Mouse (Mus musculus) CH12F3 (cell line): ENCODE data around the gene Hist1h3f.

Source experiments
- in situ Hi-C: fragments of 300-500 bp; cut with MboI; formaldehyde crosslinking; loops from 2 replicates; pipeline ENCODE4 v1.14.3; 2020; ENCODE audit warnings: low sequenced_read_pairs

Gene Hist1h3f

GRCm38 (mm10) chr13:23554925-23555838, 11.3 kb downstream of the Hist1h3f start:
- in situ Hi-C loops = loop anchor here (25.0 kb wide), 1 partner anchor 1768 kb away; the partner anchor contains the start of genes Hist1h1b, Hist1h2an, Hist1h2bp and Hist1h3i

- in situ Hi-C loops = loop anchor here (25.0 kb wide), 1 partner anchor 1769 kb away; the partner anchor contains the start of genes Hist1h1b, Hist1h2an, Hist1h2bp and Hist1h3i
Measured at GRCm38 (mm10) chr13:23555839-23556416, 12.1 kb downstream of the Hist1h3f start.

DNA sequence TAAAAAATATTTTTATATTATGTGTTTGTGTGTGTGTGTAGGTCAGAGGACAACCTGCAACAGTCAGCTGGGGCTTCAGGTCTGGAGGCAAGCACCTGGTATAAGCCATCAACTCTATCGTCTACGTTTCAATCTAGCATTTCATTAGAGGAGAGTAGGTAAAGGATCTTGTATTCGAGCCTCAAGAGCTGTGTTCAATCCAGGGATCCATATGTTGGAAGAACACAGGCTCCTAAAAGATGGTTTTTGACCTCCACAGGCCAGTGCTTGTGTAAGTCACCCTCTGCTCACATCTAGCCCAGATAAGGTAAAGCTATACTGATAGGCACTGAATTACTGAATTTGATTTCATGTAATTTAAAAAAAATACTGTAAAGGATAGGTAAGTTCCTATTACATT, 13.1 kb downstream of the Hist1h3f start:
- in situ Hi-C loops = loop anchor here (25.0 kb wide), 1 partner anchor 1770 kb away; the partner anchor contains the start of genes Hist1h1b, Hist1h2an, Hist1h2bp and Hist1h3i

DNA sequence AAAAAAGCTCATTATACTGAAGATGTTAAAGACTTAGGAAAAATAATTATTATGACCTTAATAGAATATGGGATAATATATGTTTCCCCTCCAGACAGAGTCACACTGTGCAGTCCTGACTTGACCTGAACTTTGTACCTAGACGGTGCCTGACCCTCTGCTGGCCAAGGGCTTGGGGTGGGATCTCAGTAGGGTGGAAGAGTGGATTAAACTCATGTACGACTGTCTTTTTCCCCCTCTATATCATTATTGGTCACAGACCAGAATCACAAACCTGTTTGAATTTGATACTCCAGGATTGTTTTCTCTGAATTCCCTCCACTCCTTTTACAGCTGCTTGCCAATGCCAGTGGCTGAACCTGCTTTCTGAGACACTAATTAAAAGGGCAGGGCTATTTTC, 16.8 kb downstream of the Hist1h3f start:
- in situ Hi-C loops = loop anchor here (25.0 kb wide), 1 partner anchor 1773 kb away; the partner anchor contains the start of genes Hist1h1b, Hist1h2an, Hist1h2bp and Hist1h3i

DNA sequence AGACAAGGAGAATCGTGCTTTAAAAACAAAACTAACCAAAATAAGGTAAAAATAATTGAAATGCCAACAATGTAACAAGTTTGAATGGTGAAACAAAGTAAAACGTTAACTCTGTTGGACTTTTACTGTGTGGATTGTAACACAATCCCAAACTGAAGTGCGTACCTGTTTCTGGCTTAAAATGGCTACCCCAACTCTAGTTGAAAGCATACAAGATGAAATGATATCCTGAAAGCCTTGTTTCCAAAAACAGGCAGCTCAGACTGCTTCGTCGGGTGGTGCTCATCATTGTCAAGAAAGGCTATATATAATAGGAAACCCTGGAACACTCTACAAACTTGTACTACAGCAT, 17.7 kb downstream of the Hist1h3f start:
- in situ Hi-C loops = loop anchor here (25.0 kb wide), 1 partner anchor 1774 kb away; the partner anchor contains the start of genes Hist1h1b, Hist1h2an, Hist1h2bp and Hist1h3i

DNA sequence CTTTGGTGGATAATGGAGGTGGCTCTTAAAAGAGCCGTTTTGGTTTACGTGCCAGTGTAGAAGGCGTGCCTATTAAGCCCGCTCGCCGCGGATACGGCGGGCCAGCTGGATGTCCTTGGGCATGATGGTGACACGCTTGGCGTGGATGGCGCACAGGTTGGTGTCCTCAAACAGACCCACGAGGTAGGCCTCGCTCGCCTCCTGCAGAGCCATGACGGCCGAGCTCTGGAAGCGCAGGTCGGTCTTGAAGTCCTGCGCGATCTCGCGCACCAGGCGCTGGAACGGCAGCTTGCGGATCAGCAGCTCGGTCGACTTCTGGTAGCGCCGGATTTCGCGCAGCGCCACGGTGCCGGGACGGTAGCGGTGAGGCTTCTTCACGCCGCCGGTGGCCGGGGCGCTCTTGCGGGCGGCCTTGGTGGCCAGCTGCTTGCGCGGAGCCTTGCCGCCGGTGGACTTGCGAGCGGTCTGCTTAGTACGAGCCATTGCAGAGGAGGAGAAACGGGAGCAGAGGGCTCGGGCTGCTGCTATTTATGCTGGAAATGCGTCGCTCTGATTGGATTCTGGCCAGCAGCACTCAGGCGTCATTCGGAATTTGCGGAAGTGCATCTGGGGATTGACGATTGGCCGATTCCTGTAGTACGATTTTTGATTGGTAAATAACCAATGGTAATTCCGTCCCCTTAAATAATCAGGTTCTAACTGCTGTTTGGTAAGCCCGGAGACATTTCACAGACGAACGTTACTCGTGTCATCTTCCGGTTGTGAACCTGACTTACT, 18.2 kb downstream of the Hist1h3f start, which contains the start of gene Hist1h3e:
Hist1h3e (minus strand) TSS at position 487 of the 777 bp plus-strand sequence.
- in situ Hi-C loops = loop anchor here (25.0 kb wide), 1 partner anchor 1775 kb away; the partner anchor contains the start of genes Hist1h1b, Hist1h2an, Hist1h2bp and Hist1h3i

GRCm38 (mm10) chr13:23562699-23563462, 19.0 kb downstream of the Hist1h3f start:
- in situ Hi-C loops = loop anchor here (25.0 kb wide), 1 partner anchor 1776 kb away; the partner anchor contains the start of genes Hist1h1b, Hist1h2an, Hist1h2bp and Hist1h3i

- in situ Hi-C loops = loop anchor here (25.0 kb wide), 1 partner anchor 1777 kb away; the partner anchor contains the start of genes Hist1h1b, Hist1h2an, Hist1h2bp and Hist1h3i
Measured at GRCm38 (mm10) chr13:23564482-23564881, 20.6 kb downstream of the Hist1h3f start.

DNA sequence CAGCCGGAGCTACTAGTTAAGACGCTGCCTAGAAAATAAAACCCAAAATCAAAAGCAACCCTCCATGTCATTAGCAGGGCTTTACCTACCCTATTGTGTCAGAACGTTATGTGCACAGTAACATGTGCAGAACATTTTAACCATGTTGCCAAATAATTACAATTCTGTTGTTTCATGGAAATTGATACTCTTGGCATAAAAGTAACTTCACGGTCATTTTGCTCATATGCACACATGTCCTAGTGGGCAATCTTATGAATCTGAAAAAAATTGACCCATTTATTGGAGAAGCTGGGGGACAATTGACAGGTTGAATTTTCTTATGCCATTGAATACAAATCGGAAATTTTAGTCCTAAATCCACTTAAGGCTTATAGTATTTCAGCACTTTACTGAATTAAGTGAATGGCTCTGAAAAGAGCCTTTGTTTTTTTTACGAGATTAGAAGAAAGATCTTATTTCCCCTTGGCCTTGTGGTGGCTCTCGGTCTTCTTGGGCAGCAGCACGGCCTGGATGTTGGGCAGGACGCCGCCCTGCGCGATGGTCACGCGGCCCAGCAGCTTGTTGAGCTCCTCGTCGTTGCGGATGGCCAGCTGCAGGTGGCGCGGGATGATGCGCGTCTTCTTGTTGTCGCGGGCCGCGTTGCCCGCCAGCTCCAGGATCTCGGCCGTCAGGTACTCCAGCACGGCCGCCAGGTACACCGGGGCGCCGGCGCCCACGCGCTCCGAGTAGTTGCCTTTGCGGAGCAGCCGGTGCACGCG, 26.6 kb downstream of the Hist1h3f start:
- in situ Hi-C loops = loop anchor here (25.0 kb wide), 1 partner anchor 1783 kb away; the partner anchor contains the start of genes Hist1h1b, Hist1h2an, Hist1h2bp and Hist1h3i

- in situ Hi-C loops = loop anchor here (25.0 kb wide), 1 partner anchor 1784 kb away; the partner anchor contains the start of genes Hist1h1b, Hist1h2an, Hist1h2bp and Hist1h3i
Measured at GRCm38 (mm10) chr13:23571022-23571503, 27.2 kb downstream of the Hist1h3f start, which contains the start of the genes Hist1h2ae and Hist1h2bg. Gene Hist1h2ae, minus strand, starts transcription at chr13:23571220. Gene Hist1h2bg, plus strand, starts transcription at chr13:23571396.

DNA sequence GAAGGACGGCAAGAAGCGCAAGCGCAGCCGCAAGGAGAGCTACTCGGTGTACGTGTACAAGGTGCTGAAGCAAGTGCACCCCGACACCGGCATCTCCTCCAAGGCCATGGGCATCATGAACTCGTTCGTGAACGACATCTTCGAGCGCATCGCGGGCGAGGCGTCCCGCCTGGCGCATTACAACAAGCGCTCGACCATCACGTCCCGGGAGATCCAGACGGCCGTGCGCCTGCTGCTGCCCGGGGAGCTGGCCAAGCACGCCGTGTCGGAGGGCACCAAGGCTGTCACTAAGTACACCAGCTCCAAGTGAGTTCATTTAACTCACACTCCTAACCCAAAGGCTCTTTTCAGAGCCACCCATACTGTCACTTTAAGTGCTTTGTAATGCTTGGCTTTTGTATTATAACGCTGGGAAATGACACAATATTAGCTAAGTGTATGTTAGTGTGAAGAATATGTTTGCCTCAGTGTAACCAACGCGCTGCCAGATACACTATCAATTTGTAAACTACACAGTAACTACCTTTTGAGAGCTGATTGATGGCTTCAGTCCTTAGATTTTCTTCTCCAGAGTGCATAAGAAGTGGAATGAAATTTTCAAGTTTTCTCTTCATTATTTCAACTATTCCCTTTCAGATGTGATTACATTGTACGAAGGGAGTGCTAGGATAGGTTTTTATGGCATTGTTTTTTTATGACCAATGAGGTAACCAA, 27.8 kb downstream of the Hist1h3f start:
- in situ Hi-C loops = loop anchor here (25.0 kb wide), 1 partner anchor 1784 kb away; the partner anchor contains the start of genes Hist1h1b, Hist1h2an, Hist1h2bp and Hist1h3i

DNA sequence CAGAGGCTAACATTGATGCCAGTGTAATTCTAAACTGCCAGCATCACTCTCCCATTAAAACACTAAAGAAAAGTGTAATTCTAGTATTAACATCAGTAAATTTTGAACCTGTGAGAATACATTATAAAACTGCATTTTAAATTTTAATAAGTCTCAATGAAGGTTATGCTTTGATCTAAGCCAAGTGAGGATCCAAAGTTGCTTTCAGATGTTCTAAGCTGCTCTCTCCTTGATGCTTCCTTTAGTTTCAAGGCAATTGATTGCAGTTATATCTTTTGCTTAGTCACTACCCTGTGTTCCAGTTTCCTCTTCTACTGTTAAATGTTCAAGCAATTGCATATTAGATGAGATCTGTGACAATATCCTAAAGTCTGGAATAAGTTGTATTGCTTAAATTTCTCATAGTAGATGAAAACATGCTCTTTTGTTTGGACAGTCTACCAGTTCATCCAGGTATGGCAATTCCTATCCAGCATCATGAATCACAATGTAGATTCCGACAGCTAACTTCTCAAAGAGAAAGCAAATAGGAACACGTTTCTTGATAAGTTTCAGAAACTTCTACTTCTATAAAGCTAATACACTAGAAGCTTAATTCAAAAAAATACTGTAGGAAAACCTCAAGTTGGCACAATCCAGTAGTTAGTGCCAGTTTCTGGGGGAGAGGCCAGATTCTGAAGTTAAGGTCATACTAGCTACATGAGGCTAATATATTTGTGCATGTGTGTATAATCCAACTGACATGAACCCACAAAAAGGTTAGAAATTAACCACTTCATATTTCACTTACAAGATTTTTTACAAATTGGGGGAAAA, 28.6 kb downstream of the Hist1h3f start:
- in situ Hi-C loops = loop anchor here (25.0 kb wide), 1 partner anchor 1785 kb away; the partner anchor contains the start of genes Hist1h1b, Hist1h2an, Hist1h2bp and Hist1h3i

DNA sequence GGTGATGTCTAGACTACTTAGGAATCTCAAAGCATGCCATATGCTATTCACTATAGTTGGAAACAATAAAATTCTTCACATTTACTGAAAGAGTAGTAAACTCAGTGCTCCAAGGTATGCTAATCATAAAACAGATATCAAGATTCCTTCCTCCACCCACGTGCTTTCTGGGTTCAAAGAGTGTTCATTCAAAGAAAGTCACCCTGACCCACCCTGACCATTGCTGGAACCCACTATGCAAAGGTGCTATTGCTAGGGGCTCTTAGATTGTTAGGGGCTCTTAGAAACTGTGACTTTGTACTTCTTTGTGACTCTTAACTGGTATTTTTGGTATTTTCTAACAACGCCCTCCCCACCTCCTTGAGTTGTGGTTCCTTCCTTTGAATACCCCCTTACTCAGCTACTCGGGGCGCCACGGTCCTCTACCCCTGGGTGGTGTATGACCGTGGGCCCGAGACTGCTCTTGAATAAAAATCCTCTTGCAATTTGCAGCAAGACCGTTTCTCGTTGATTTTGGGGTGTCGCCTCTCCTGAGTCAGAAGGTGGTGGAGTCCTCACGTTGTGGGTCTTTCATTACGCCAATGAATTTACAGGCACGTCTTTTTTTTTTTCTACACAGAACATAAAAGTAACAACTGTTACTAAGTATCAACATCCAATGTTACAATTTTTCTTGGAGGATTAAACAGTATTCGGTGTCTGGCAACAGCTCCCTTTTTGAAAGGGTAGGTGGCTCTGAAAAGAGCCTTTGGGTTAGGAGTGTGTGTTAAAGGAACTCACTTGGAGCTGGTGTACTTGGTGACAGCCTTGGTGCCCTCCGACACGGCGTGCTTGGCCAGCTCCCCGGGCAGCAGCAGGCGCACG, 29.4 kb downstream of the Hist1h3f start:
- in situ Hi-C loops = loop anchor here (25.0 kb wide), 1 partner anchor 1786 kb away; the partner anchor contains the start of genes Hist1h1b, Hist1h2an, Hist1h2bp and Hist1h3i

- in situ Hi-C loops = loop anchor here (25.0 kb wide), 1 partner anchor 1787 kb away; the partner anchor contains the start of genes Hist1h1b, Hist1h2an, Hist1h2bp and Hist1h3i
Measured at GRCm38 (mm10) chr13:23573898-23574524, 30.2 kb downstream of the Hist1h3f start, which contains the start of the genes Hist1h2bf and Hist1h2ad. Gene Hist1h2bf, minus strand, starts transcription at chr13:23574196. Gene Hist1h2ad, plus strand, starts transcription at chr13:23574381.
